Mouse (Mus musculus): Measurements from ENCODE around the gene Chst8. TPM values are rescaled to one million over a fixed set of nuclear protein-coding genes. Genes with fewer than 3 reads are reported as not detected.

The Chst8 gene
- total RNA-seq, 2 experiments from 2014 or later: 16.8 to 17.6 TPM

DNA sequence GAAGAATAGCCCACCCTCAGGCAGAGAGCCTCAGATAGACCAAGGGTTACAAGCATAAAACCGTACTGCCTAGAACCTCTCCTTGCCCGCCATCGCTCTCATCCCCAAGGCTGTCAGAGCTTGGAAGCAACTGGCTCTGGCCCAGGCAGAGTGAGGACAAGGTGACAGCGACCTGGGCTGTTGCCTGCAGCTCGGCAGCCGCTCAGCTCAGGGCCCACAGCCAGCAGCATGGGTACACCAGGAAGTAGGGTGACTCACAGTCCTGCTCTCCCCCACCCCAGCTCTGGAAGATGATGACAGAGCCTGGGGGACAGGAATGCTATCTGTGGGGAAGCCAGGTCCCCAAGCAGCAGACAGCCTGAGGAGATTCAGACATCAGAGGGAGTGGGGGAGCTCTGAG, 6.2 kb downstream of the Chst8 start:
- intact Hi-C loops (cut with DNase I): no loop called here
- DNase-seq (ENCODE audit: extremely low spot score in 1 of 2, low spot score in 2 of 2): peak in 1 of 2 experiments; percentile 67

- intact Hi-C loops (cut with DNase I): no loop called here
- no peak for DNase-seq (ENCODE audit: extremely low spot score in 1 of 2, low spot score in 2 of 2)
Observed at GRCm38 (mm10) chr7:34805691-34806205, 6.8 kb downstream of the Chst8 start.

DNA sequence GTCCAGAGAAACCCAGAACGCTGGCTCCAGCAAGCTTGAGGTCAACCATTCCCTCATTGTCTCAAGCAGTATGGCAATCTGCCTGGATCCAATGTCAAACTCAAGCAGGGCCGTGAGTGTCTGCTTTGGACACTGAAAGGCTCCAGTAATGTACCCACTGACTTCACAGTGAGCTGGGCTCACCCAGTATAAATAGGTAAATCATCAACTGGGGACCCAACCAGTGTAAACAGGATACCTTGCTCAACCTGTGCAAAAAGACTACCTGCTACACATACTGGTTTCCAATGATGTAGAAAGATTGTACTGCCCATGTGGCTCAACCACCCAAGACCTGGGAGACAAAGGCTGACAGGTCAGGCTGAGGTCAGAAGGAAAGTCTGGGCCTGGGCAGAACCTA, 7.5 kb downstream of the Chst8 start:
- DNase-seq (ENCODE audit: extremely low spot score in 1 of 2, low spot score in 2 of 2): no peak
- intact Hi-C loops (cut with DNase I): no loop called here

- DNase-seq (ENCODE audit: extremely low spot score in 1 of 2, low spot score in 2 of 2): no peak
Observed at GRCm38 (mm10) chr7:34799950-34800511, 12.5 kb downstream of the Chst8 start.

DNA sequence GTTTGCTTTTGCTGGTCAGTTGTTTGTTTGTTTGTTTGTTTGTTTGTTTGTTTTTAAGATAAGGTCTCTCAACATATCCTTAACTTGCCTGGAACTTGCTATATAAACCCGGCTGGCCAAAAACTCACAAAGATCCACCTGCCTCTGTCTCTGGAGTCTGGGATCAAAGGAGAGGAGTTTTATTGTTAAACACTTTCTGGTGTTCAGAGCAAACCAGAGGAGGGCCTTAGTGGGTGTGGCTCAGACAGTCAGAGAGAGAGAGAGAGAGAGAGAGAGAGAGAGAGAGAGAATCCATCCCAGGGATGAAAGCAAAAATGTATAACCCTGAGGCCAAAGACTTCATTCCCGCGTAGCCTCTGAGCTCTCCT, 13.1 kb downstream of the Chst8 start:
- DNase-seq (ENCODE audit: extremely low spot score in 1 of 2, low spot score in 2 of 2): no peak
- intact Hi-C loops (cut with DNase I): no loop called here

More at GRCm38 (mm10) chr7:34799950-34800511, 12.5 kb downstream of the Chst8 start:
- intact Hi-C loops (cut with DNase I): no loop called here

GRCm38 (mm10) chr7:34798441-34799403, 13.8 kb downstream of the Chst8 start:
- DNase-seq (ENCODE audit: extremely low spot score in 1 of 2, low spot score in 2 of 2): no peak
- intact Hi-C loops (cut with DNase I): no loop called here

- intact Hi-C loops (cut with DNase I): no loop called here
- DNase-seq (ENCODE audit: extremely low spot score in 1 of 2, low spot score in 2 of 2): no peak
Observed at GRCm38 (mm10) chr7:34798039-34798438, 14.5 kb downstream of the Chst8 start.

- DNase-seq (ENCODE audit: extremely low spot score in 1 of 2, low spot score in 2 of 2): no peak
- intact Hi-C loops (cut with DNase I): no loop called here
Observed at GRCm38 (mm10) chr7:34790459-34790858, 22.1 kb downstream of the Chst8 start.

- DNase-seq (ENCODE audit: extremely low spot score in 1 of 2, low spot score in 2 of 2): no peak
- intact Hi-C loops (cut with DNase I): no loop called here
Observed at GRCm38 (mm10) chr7:34787171-34787570, 25.3 kb downstream of the Chst8 start.

DNA sequence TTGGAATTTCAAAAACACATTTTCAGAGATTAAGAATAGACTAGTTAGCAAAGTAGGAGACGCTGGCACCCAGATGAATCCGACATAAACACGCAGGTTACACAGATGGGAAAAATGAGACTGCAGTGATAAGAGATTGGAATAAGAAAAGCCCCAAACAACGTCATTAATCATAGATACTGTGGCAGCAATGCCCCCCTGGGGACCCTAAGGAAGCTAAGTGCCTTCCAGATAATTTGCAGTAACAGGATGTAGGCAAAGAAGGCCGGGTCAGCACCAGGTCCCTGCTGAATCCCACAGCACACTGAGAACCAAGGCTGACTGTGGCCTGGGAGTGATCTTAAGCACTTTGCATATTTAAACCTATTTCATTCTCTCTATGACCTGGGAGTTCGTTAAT, 27.5 kb downstream of the Chst8 start:
- no peak for DNase-seq (ENCODE audit: extremely low spot score in 1 of 2, low spot score in 2 of 2)
- intact Hi-C loops (cut with DNase I): no loop called here

DNA sequence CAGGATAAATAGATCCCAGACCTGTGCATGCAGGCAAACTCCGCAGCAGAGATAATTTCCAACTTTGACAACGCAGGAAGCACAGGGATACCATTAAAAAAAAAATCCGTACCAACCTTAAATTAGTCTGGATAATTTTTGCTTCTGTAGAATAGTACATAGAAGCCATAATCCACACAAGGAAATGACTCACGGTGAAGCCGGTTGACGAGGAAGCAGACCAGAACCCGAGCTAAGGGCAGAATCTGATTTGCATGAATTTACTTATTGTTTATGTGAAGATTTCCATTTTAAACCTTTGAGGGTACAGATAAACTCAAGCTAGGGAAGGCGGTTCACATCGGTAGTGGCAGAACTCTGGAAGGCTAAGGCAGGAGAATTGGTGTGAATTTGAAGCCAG, 28.0 kb downstream of the Chst8 start:
- intact Hi-C loops (cut with DNase I): no loop called here
- no peak for DNase-seq (ENCODE audit: extremely low spot score in 1 of 2, low spot score in 2 of 2)

DNA sequence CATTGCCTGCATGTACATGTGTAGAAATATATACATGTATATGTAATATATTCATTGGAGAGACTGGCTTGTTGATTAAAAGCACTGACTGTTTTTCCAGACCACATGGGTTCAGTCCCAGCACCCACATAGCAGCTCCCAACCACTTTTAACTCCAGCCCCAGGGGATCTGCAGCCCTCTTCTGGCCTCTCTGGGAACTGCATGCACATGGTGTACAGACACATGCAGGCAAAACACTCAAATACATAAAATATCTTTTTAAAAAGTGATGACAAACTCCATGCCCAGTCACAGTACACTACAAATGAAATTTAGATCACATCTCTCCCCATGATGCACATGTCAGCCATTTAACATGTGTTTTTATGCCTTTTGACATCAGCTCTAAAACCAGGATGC, 30.5 kb downstream of the Chst8 start:
- intact Hi-C loops (cut with DNase I): no loop called here

DNA sequence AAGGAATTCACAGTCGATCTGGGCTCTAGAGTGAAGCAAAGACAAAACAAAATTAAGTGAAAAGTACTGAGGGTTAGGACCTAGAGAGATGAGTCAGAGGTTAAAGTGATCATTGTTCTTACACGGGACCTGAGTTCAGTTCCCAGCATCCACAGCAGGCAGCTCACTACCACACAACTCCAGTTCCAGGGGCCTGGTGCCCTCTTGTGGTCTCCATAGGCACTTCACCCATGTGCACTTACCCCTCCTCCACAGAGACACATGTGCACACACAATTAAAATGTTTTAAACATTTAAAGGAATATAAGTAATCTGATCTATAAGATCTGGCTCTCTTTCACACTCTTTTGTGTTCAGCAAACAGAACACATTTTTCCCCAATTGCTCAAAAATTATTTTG, 31.3 kb downstream of the Chst8 start:
- DNase-seq (ENCODE audit: extremely low spot score in 1 of 2, low spot score in 2 of 2): peak in 1 of 2 experiments; percentile 20
- intact Hi-C loops (cut with DNase I): no loop called here

More for the DNA sequence above, 30.5 kb downstream of the Chst8 start:
- DNase-seq (ENCODE audit: extremely low spot score in 1 of 2, low spot score in 2 of 2): peak in 1 of 2 experiments; percentile 15

- intact Hi-C loops (cut with DNase I): no loop called here
Observed at GRCm38 (mm10) chr7:34778426-34778825, 34.1 kb downstream of the Chst8 start.

GRCm38 (mm10) chr7:34775659-34776058, 36.9 kb downstream of the Chst8 start:
- intact Hi-C loops (cut with DNase I): no loop called here
- no peak for DNase-seq (ENCODE audit: extremely low spot score in 1 of 2, low spot score in 2 of 2)

More at GRCm38 (mm10) chr7:34778426-34778825, 34.1 kb downstream of the Chst8 start:
- DNase-seq (ENCODE audit: extremely low spot score in 1 of 2, low spot score in 2 of 2): peak; percentile 56 to 76

DNA sequence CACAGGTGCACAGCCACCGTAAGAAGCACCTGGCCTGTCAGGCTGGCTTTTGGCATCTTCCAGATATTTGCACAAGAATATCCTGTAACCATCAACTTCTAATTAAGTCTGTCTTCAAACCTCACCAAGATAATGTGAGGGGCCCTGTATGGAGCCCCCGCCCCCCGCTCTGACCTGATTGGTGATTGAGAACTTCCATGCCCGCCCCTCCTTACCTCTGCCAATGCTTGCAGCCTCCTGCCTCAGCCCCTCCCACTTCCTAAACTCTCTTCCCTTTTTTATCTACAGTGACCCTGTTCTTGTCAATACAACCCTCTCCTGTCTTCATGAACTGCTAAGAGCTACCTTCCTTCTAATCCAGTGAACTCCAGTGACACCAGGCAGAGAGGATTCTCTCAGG, 37.6 kb downstream of the Chst8 start:
- no peak for DNase-seq (ENCODE audit: extremely low spot score in 1 of 2, low spot score in 2 of 2)
- intact Hi-C loops (cut with DNase I): no loop called here

DNA sequence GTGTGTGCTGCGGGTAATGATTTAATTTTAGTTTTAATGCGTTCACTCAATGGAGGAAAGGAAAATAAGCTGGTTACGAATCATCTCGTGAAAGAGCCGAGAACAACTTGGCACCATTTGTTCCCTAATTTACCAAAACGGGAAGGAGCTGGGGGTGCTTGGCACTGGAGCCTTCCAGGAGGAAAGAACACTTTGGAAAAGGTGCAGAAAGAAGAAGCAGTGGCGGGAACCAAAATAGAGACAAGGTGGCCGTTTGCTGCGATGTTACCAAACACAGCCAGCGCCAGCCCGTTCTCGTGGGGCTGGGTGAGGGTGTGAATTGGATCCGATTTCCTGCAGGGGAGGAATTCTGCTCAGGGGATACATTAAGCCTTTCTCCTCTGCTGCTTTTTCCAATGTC, 38.5 kb downstream of the Chst8 start:
- DNase-seq (ENCODE audit: extremely low spot score in 1 of 2, low spot score in 2 of 2): peak in 1 of 2 experiments; percentile 42
- intact Hi-C loops (cut with DNase I): no loop called here

GRCm38 (mm10) chr7:34773309-34773708, 39.2 kb downstream of the Chst8 start:
- intact Hi-C loops (cut with DNase I): no loop called here
- no peak for DNase-seq (ENCODE audit: extremely low spot score in 1 of 2, low spot score in 2 of 2)

DNA sequence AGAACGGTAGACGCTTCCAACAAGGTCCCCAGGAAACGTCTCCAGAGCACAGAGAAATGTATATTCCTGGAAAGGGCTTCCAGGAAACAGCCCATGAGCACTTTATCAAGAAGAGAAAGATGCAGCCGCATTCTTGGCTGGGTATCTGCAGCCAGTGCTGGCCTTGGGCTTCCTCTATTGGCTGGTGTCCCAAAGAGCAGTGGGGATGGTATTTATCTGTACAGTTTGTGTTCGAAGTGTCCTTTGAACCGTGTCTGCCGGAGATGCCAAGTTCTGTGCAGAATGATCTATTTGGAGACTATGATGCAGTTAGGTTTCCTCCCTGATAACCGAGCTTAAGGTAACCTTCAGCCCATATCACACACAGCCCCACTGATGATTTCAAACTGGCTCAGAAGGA, 43.0 kb downstream of the Chst8 start:
- intact Hi-C loops (cut with DNase I): no loop called here
- no peak for DNase-seq (ENCODE audit: extremely low spot score in 1 of 2, low spot score in 2 of 2)
